Mouse (Mus musculus): ENCODE data around the gene Mov10.

DNA sequence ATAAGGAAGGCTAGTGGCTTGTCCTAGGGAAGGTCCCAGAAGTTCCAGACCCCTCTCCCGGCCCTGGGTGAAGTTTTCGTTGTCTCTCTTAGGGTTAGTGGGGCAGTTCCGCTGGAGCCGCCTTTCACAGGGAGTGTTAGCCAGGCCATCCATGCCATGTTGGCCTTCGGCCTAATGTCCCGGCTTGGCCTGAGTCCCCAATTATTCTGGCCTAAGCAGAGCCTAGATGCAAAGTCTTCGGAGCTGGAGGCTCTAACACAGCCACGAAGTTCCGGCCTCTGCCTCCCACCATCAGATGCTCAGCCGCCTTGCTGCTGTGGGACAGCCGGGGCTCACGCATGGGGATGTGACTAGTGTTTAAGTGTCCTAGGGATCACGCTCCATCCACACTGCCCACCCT, 28.5 kb downstream of the Mov10 start:
- no peak for TF ChIP-seq CTCF (IDR thresholded peaks at IDR 0.05; ENCODE audit: borderline replicate concordance, insufficient read depth, low read depth, low read length)
- no peak for TF ChIP-seq POLR2A (IDR thresholded peaks at IDR 0.05; ENCODE audit: borderline replicate concordance, insufficient read depth, low read length)
